Mouse (Mus musculus): ENCODE measurements around the gene Timmdc1.

Gene Timmdc1

GRCm38 (mm10) chr16:38522129-38523084 lies at the start of gene Timmdc1:
Timmdc1 (minus strand) TSS chr16:38522663.
- in situ Hi-C loops (cut with MboI; ENCODE audit: low pct_unique_long_range_greater_than_20kb in 1 of 2, low sequenced_read_pairs in 2 of 2, unreplicated experiment in 1 of 2) = no loop called here

DNA sequence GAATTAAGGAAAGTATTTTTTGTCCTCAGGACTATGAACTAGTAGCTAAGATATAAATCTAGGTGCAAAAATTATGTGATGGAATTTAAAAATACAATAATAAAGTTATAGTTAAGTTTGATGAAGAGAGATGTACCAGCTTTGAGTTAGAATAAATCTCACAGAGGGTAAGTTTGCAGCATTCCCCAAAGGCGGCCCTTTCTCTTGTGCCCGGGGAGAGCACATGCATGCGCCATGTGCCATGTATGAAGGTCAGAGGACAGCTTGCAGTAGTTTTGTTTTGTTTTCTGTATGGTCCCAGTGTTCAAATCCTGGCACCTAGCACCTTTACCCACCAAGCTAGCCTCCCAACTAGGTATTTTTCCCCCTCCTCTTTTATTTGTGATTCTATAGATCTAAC lies 49.0 kb upstream of the Timmdc1 start:
- in situ Hi-C loops (cut with MboI; ENCODE audit: low pct_unique_long_range_greater_than_20kb in 1 of 2, low sequenced_read_pairs in 2 of 2, unreplicated experiment in 1 of 2) = no loop called here

GRCm38 (mm10) chr16:38568192-38568591 lies 45.7 kb upstream of the Timmdc1 start:
- in situ Hi-C loops (cut with MboI; ENCODE audit: low pct_unique_long_range_greater_than_20kb in 1 of 2, low sequenced_read_pairs in 2 of 2, unreplicated experiment in 1 of 2) = no loop called here

- in situ Hi-C loops (cut with MboI; ENCODE audit: low pct_unique_long_range_greater_than_20kb in 1 of 2, low sequenced_read_pairs in 2 of 2, unreplicated experiment in 1 of 2) = no loop called here
Observed at GRCm38 (mm10) chr16:38563516-38563915, 41.1 kb upstream of the Timmdc1 start.

- in situ Hi-C loops (cut with MboI; ENCODE audit: low pct_unique_long_range_greater_than_20kb in 1 of 2, low sequenced_read_pairs in 2 of 2, unreplicated experiment in 1 of 2) = no loop called here
Observed at GRCm38 (mm10) chr16:38562968-38563327, 40.5 kb upstream of the Timmdc1 start.

GRCm38 (mm10) chr16:38562131-38562967 lies 39.9 kb upstream of the Timmdc1 start:
- in situ Hi-C loops (cut with MboI; ENCODE audit: low pct_unique_long_range_greater_than_20kb in 1 of 2, low sequenced_read_pairs in 2 of 2, unreplicated experiment in 1 of 2) = no loop called here

DNA sequence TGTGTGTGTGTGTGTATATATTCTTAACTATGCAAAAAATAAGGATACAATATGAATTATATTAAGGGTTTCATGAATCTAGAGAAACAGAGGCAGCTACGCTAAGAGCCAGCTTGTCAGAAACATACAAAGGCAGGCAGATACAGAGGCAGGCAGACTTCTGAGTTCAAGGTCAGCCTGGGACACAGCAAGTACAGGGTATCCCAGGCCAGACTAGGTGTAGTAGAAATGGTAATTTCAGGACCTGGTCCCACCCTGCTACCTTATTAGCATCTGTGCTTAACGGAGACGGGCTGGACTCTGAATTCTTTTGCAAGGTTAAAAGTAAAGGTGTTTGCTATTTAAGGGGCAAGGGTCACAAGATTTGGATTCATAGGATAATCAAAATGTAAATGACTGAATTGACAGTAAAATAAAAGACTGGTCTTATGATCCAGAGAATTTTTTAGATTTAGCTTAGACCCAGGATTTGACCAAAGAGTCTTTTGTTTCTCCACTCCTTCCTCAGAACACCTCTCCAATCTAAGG lies 35.8 kb upstream of the Timmdc1 start, which contains the start of gene Tmem39a:
TSS of gene Tmem39a (plus strand) at position 478 of the 528 bp plus-strand sequence.
- in situ Hi-C loops (cut with MboI; ENCODE audit: low pct_unique_long_range_greater_than_20kb in 1 of 2, low sequenced_read_pairs in 2 of 2, unreplicated experiment in 1 of 2) = no loop called here

- in situ Hi-C loops (cut with MboI; ENCODE audit: low pct_unique_long_range_greater_than_20kb in 1 of 2, low sequenced_read_pairs in 2 of 2, unreplicated experiment in 1 of 2) = no loop called here
Observed at GRCm38 (mm10) chr16:38555988-38556387, 33.5 kb upstream of the Timmdc1 start.

DNA sequence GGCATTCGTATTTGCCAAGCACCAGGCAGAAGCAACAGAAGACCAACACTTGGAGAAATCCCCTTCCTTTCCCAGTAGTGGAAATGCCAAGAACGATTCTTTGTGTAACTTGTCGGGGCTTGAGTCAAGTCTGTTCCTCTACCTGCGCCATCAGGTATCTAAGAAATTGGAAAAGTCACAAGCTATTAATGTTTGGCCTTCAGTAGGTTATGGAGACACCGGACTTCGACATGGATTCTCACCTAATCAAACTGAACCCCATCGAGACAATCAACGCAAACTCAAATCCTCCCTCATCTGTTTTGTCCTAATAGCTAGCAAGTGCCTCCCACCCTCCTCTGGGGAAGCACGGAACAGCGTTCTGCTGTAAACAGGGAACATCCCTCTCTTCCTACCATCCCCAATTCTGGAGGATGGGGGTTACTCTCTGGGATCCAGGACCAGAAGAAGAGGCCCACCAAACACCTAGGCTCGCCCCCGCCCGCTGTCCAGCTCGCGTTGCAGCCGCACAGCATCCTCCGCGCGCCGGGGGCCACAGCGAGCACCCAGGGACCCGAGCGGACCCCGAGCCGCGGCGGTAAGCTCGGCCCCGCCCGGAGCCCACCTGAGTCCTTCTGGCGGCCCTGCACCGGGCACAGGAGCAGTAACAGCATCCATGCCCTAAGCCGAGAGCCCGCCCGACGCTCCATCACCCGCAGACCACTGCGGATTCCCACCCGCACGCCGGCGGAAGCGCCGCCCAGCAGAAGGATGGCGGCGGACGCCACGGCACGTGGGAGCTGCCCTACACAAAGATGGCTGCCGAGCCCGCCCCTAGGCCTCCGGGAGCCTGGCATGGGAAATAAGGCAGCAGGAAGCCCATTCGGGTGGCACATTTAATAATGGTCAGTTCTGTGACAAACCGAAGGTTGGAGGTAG lies 27.3 kb upstream of the Timmdc1 start, which contains the start of gene Poglut1:
TSS of gene Poglut1 (minus strand) at position 780 of the 918 bp plus-strand sequence.
- in situ Hi-C loops (cut with MboI; ENCODE audit: low pct_unique_long_range_greater_than_20kb in 1 of 2, low sequenced_read_pairs in 2 of 2, unreplicated experiment in 1 of 2) = no loop called here

- in situ Hi-C loops (cut with MboI; ENCODE audit: low pct_unique_long_range_greater_than_20kb in 1 of 2, low sequenced_read_pairs in 2 of 2, unreplicated experiment in 1 of 2) = no loop called here
Observed at GRCm38 (mm10) chr16:38548000-38548399, 25.5 kb upstream of the Timmdc1 start.

GRCm38 (mm10) chr16:38538716-38539380 lies 16.4 kb upstream of the Timmdc1 start:
- in situ Hi-C loops (cut with MboI; ENCODE audit: low pct_unique_long_range_greater_than_20kb in 1 of 2, low sequenced_read_pairs in 2 of 2, unreplicated experiment in 1 of 2) = loop anchor here in 1 of 2 experiments (5.0 kb wide), 1 partner anchor 38 kb away; no protein-coding TSS in a partner anchor

DNA sequence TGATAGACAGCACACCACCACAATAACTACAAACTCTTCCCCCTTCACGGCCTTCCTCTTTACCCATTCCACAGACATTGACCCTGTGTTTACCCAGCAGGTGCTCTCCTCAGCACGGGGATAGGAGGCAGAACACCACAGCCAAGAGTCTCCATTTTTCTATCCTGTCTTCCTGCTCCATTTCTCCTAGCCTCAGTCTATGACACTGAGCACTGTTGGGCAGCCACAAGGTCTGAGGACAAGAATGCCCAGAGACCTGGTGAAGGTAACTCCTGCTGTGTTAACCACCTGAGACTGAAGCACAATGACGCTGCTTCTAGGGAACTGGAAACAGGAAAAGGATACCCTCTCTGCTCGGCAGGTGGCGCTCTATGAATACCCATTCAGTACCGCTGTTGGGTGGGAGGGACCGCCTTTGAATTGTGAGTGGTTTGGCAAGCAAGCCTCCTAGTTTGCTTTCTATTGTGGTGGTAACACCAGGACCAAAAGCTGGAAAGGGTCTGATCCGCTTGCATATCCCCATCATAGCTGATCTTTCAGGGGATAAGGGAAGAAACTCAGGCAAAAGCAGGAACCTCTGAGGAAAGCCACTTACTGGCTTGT lies 14.2 kb upstream of the Timmdc1 start:
- in situ Hi-C loops (cut with MboI; ENCODE audit: low pct_unique_long_range_greater_than_20kb in 1 of 2, low sequenced_read_pairs in 2 of 2, unreplicated experiment in 1 of 2) = loop anchor here in 1 of 2 experiments (5.0 kb wide), 1 partner anchor 41 kb away; no protein-coding TSS in a partner anchor

DNA sequence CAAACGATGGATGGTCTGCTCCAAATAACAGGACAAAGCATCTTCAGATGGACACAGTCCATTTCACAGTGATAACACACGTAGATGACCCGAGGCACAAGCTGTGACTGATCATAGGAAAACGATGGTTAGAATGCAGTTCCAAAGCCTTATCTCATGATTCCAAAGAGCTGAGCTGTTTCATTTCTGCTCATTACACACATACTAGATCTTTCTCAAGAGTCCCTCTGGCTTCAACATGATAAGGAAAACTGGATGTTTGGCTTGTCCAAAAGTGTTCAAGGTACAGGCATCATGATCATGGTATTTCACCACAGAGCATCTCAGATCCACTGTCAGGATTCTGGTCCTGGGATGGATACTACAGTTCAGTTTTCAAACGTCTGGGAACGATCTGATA lies 3.8 kb upstream of the Timmdc1 start:
- in situ Hi-C loops (cut with MboI; ENCODE audit: low pct_unique_long_range_greater_than_20kb in 1 of 2, low sequenced_read_pairs in 2 of 2, unreplicated experiment in 1 of 2) = no loop called here

DNA sequence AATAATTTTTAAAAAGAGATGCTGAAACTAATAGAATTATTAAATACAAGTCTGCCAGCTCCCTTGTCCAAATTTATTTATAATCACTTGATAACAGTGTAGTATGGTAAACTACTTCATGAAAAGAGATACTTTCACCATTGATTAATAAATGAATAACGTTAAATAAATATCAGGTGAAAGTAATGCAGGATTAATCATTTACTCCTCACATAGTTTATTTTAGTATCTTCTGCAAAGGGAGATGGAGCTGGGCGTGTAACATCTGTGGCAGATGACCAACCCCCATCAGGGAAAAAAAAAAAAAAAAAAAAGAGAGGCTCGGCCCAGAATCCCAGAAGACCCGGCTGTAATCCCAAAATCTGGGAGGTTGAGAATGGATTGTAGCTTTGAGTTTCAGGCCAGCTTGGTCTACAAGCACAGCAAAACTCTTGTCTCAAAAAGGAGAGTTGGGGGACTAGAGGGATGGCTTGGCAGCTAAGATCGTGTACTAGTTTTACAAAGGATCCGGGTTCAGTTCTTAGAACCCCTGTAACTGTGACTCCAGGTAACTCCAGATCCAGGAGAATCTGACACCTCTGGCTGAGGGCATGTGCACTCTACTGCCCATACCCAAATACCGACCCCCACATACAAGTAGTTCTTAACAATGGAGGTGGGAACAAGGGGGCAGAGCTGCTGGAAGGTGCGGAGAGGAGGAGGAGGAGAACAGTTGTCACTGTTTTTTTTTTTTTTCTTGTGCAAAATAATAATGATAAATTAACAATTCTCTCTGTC lies 1.1 kb downstream of the Timmdc1 start:
- in situ Hi-C loops (cut with MboI; ENCODE audit: low pct_unique_long_range_greater_than_20kb in 1 of 2, low sequenced_read_pairs in 2 of 2, unreplicated experiment in 1 of 2) = no loop called here

DNA sequence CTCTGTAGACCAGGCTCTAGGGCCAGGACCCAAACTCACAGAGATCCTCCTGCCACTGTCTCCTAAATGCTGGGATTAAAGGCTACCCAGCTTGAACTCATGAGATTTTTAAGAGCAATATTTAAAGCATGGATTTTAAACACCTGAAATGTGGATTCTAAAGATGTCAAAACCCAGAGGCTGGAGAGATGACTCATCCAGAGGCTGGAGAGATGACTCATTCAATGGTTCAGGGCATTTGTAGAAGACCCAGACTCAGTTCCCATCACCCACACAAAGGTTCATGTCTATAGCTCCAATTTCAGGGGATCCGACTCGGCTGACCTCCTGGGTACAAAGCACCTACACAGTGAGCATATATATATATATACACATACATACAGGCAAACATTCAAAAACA lies 3.3 kb downstream of the Timmdc1 start:
- in situ Hi-C loops (cut with MboI; ENCODE audit: low pct_unique_long_range_greater_than_20kb in 1 of 2, low sequenced_read_pairs in 2 of 2, unreplicated experiment in 1 of 2) = no loop called here

GRCm38 (mm10) chr16:38510846-38511245 lies 11.6 kb downstream of the Timmdc1 start:
- in situ Hi-C loops (cut with MboI; ENCODE audit: low pct_unique_long_range_greater_than_20kb in 1 of 2, low sequenced_read_pairs in 2 of 2, unreplicated experiment in 1 of 2) = no loop called here

All from mouse embryonic stem cell (cell line).